Mouse (Mus musculus) heart, postnatal 0 days (tissue): ENCODE data around the gene Cyp4f16.
A peak's percentile ranks its signal among the peaks of the same experiment; 100 is the strongest.

ENCODE experiments used
- CTCF ChIP-seq: IDR thresholded peaks from 2 replicates; pipeline ENCODE4 v1.5.1; 2016; ENCODE audit warnings: antibody characterized with exemption, control low read depth, low read depth
- EP300 ChIP-seq: IDR thresholded peaks from 2 replicates; pipeline ENCODE4 v1.6.1; 2016; ENCODE audit warnings: antibody characterized with exemption, low read depth

DNA sequence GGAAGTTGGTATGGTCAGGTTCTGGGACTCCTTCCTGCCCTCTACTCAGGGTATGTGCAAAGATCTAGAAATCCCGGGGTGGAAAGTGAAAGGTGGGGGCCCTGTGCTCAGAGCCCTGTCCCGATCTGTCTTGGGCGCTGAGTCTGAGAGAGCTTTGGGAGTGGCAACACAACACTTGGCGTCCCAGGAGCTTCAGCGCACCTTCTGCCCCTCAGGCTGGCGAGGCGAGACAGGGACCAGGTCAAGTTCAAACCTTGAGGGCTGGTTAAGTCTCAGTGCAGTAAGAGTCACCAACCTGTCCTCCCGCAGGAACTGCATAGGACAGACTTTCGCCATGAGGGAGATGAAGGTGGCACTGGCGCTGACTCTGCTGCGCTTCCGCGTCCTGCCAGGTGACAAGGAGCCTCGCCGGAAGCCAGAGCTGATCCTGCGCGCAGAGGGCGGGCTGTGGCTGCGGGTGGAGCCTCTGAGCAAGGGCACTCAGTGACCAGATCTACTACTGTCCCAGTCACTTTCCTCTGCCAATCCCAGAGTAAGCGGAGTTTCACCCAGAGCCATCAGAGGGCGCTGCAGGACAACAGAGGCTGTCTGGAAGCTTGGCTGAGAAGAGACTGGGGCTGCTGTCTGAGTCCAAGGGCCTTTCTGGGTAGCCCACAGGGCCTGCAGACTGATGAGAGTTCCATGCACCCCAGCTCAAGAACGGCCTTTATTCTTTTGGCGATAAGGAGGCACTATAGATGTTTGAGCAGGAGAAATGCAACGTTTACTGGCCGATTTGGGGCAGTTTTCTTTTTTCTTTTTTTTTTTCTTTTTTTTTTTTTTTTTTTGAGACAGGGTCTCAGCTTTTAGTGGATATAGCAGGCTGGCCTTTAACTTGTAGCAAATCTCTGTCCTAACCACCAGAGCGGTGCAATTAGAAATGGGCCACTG lies 7.7 kb upstream of the Cyp4f16 start:
- TF ChIP-seq CTCF: peak; percentile 96
- no peak for TF ChIP-seq EP300
